Mouse (Mus musculus): ENCODE measurements around the gene Slc16a12. TPM values are rescaled to one million over a fixed set of nuclear protein-coding genes. Genes with fewer than 3 reads are reported as not detected.
"Not testable (repeated sequence)": the region's sequence is repeated elsewhere in the genome, so short reads cannot be mapped to it uniquely, and the experiment has no call there.

Slc16a12 gene
- polyA plus RNA-seq, 1 experiment from 2014 or later, result 1.2 TPM

DNA sequence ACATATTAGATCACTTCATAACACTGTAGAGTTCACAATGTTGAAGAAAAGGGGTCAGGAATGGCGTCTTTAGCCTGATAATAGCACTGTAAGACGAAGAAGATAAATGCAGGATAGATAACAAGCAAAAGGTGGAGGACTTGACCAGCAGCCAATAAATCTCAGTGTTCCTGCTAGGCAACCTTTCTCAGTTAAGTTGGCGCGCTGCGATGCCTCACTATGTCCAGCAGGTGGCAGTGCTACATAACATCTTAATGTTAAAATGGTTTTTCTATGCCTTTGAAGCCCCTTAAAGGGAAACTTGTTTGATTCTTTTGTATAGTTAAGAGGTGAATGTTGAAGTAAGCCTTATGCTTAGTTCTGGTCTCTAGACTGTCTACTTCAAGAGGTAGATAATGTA, 81.0 kb downstream of the Slc16a12 start:
- Histone ChIP-seq H3K4me2 (replicated peaks) (no peak overlapping the region), H3K9ac (no peak overlapping the region), H3K9me3 (replicated peaks) (no peaks in the 10 kb centered on the region), H3K27ac (replicated peaks) (no peak overlapping the region), H3K4me3 (replicated peaks) (no peak overlapping the region), H3K27me3 (no peaks in the 10 kb centered on the region), H3K4me1 (no peaks in the 10 kb centered on the region), H3K36me3 (no peaks in the 10 kb centered on the region)
- no peak for ATAC-seq (ENCODE audit: insufficient number of reproducible peaks, low FRiP score, low TSS enrichment, low read depth)
- under 1% methylated on average over 5 of the region's 5 CpGs for WGBS

DNA sequence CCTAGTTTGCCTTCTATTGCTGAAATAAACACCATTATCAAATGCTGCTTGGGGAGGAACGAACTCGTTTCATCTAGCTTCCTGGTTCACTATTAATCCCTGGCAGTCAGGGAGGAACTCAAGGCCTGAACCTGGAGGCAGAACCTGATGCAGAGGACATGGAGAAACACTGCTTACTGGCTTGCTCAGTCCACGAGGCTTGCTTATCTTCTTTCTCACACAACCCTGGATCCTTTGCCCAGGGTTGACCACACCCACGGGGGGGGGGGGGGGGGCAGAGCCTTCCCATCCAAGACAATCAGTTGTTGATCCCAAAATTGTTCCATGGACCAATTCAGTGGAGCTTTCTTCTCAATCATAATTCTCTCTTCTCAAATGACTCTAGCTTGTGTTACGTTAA, 84.3 kb downstream of the Slc16a12 start:
- WGBS, result 42% methylated on average over 5 of the region's 5 CpGs
- Histone ChIP-seq H3K4me3 (replicated peaks) (no peak overlapping the region), H3K9me3 (replicated peaks) (no peaks in the 10 kb centered on the region), H3K4me1 (no peaks in the 10 kb centered on the region), H3K4me2 (replicated peaks) (peak overlapping the region; percentile 55), H3K27ac (replicated peaks) (no peak overlapping the region), H3K9ac (no peak overlapping the region), H3K36me3 (no peaks in the 10 kb centered on the region), H3K27me3 (no peaks in the 10 kb centered on the region)
- no peak for ATAC-seq (ENCODE audit: insufficient number of reproducible peaks, low FRiP score, low TSS enrichment, low read depth)

DNA sequence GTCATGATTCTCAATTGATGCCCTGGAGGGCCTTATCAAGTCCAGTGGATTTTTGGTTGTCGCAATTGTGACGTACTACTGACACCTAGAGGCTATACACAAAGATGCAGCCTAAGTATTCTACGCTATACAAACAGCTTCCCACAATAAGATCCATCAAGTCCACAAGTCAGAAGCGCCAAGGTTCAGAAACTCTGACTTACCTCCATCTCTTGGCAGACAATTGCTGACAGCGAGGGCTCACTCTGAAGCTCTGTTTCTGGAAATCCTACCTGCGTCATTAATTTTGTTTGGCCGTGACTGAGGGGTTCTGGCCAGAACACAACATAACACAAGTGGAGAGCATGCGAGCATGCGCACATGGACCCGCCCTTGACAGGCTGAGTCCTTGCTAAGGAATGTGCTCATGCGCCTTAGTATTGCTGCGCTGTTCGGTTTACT, 85.0 kb downstream of the Slc16a12 start:
- Histone ChIP-seq H3K36me3 (no peaks in the 10 kb centered on the region), H3K4me2 (replicated peaks) (peak overlapping the region; percentile 55), H3K9me3 (replicated peaks) (no peaks in the 10 kb centered on the region), H3K27ac (replicated peaks) (no peak overlapping the region), H3K4me3 (replicated peaks) (peak overlapping the region; percentile 43), H3K27me3 (no peaks in the 10 kb centered on the region), H3K9ac (no peak overlapping the region), H3K4me1 (no peaks in the 10 kb centered on the region)
- ATAC-seq (ENCODE audit: insufficient number of reproducible peaks, low FRiP score, low TSS enrichment, low read depth), result peak; percentile 75
- WGBS, result 9% methylated on average over 13 of the region's 13 CpGs

DNA sequence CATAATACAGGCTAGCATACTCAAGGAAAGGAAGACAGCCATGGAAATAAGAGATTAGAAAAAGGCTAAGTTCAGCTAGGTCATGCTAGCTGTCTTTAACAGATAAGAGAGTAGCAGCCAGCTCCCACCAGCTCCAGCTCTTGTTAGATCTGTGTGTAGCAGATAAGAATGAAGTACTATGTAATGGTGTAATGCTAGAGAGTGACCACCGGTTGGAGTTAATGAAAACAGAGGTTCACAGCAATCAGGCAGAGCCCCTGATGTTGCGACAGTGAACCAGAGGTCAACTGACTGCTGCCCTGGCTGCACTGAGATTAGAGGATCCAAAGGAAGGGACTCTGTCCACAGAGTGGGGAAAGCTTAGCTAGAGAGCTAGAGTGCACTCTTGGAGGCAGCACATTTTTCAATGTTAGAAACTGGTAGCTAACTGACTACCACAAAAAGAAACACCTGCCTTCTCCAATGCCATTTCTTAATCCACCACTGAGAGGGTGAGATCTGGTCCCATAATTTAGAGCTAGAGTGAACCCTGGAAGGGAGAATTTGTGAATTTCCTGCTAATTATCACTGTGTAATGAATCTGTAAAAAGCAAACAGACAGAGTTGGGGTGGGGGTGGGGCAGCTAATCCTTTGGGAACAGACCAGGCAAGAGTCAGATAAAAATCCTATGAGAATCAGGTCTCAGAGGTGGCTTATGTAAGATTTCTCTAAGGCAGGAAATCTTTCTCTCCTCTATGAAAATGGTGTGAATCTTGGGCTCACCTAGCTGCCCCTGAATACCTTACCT, 90.4 kb downstream of the Slc16a12 start:
- no peaks in the 10 kb centered on the region for H3K4me1 ChIP-seq
- no peak overlapping the region for H3K9ac ChIP-seq
- no peaks in the 10 kb centered on the region for H3K9me3 ChIP-seq (replicated peaks)
- H3K27ac ChIP-seq (replicated peaks), result no peak overlapping the region
- no peaks in the 10 kb centered on the region for H3K27me3 ChIP-seq
- no peak overlapping the region for H3K4me2 ChIP-seq (replicated peaks)
- ATAC-seq (ENCODE audit: insufficient number of reproducible peaks, low FRiP score, low TSS enrichment, low read depth), result no peak
- H3K4me3 ChIP-seq (replicated peaks), result no peak overlapping the region
- H3K36me3 ChIP-seq, result no peaks in the 10 kb centered on the region
- 23% methylated on average over 2 of the region's 2 CpGs for WGBS

DNA sequence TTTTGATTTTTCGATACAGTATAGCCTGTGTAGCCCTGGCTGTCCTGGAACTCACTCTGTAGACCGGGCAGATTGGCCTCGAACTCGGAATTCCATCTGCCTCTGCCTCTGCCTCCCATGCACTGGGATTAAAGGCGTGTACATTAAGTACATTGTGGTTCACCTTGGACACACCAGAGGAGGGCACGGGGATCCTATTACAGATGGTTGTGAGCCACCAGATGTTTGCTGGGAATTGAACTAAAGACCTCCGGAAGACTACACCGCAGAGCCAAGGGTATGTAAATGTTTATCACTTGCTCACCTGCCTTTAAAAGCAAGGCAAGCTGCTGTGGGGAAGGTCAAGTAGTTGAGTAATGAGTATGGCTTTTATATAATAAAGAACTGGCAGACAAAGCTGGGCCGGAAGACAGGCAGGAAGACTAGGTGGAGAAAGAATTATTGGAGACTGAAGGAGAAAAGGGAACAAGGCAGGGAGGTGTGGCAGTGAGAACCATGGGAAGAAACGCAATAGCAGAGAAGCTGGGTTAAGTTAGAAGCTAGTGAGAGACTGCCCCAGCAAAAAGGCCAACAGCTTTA, 91.8 kb downstream of the Slc16a12 start:
- Histone ChIP-seq H3K4me3 (replicated peaks) (no peak overlapping the region), H3K4me2 (replicated peaks) (no peak overlapping the region), H3K27ac (replicated peaks) (no peak overlapping the region), H3K4me1 (no peaks in the 10 kb centered on the region), H3K9ac (no peak overlapping the region), H3K27me3 (no peaks in the 10 kb centered on the region), H3K36me3 (no peaks in the 10 kb centered on the region), H3K9me3 (replicated peaks) (no peaks in the 10 kb centered on the region)
- WGBS, result 71% methylated on average over 10 of the region's 10 CpGs
- ATAC-seq (ENCODE audit: insufficient number of reproducible peaks, low FRiP score, low TSS enrichment, low read depth), result no peak

DNA sequence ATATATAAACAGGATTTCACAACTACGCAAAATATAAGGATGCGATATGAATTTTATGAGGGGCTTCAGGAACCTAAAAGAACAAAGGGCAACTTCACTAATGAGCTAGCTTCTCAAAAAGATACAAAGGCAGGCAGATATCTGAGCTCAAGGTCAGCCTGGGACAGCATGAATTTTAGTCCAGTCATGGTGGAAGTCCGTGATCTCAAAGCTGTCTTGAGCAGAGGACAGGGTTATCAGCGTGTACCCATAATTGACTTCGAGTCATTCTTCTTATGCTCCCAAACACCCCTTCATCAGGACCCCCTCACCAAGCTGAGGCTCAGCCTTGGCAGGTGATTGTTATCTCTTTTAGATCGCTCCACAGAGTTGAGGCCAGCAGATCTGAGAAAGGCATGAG, 96.1 kb downstream of the Slc16a12 start:
- H3K27me3 ChIP-seq, result no peaks in the 10 kb centered on the region
- H3K9ac ChIP-seq, result no peak overlapping the region
- H3K36me3 ChIP-seq, result no peaks in the 10 kb centered on the region
- WGBS, result 86% methylated on average over 6 of the region's 6 CpGs
- H3K27ac ChIP-seq (replicated peaks), result no peak overlapping the region
- H3K4me2 ChIP-seq (replicated peaks), result no peak overlapping the region
- no peak overlapping the region for H3K4me3 ChIP-seq (replicated peaks)
- no peaks in the 10 kb centered on the region for H3K4me1 ChIP-seq
- ATAC-seq (ENCODE audit: insufficient number of reproducible peaks, low FRiP score, low TSS enrichment, low read depth), result no peak
- H3K9me3 ChIP-seq (replicated peaks), result no peaks in the 10 kb centered on the region

DNA sequence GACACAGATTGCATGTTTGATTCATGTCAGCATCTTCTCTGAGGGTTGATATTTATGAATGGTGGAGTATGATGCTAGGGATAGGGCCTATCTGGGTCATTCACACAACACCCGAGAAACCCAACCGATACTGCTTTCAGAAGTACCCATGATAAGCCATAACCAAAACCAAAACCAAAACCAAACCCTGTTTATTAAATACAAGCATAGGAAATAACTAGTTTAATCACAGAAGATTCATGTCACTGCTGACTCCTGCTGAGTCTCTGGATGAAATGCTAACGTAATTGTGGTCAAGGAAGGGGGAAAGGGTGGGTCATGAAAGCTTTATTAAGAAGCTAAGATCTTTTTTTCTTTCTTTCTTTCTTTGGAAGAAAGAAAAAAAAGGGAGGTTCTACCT, 96.8 kb downstream of the Slc16a12 start:
- Histone ChIP-seq H3K9me3 (replicated peaks) (no peaks in the 10 kb centered on the region), H3K27me3 (no peaks in the 10 kb centered on the region), H3K36me3 (no peaks in the 10 kb centered on the region), H3K4me1 (no peaks in the 10 kb centered on the region), H3K4me3 (replicated peaks) (no peak overlapping the region), H3K4me2 (replicated peaks) (no peak overlapping the region), H3K9ac (no peak overlapping the region), H3K27ac (replicated peaks) (no peak overlapping the region)
- WGBS, result 78% methylated on average over 3 of the region's 3 CpGs
- no peak for ATAC-seq (ENCODE audit: insufficient number of reproducible peaks, low FRiP score, low TSS enrichment, low read depth)

DNA sequence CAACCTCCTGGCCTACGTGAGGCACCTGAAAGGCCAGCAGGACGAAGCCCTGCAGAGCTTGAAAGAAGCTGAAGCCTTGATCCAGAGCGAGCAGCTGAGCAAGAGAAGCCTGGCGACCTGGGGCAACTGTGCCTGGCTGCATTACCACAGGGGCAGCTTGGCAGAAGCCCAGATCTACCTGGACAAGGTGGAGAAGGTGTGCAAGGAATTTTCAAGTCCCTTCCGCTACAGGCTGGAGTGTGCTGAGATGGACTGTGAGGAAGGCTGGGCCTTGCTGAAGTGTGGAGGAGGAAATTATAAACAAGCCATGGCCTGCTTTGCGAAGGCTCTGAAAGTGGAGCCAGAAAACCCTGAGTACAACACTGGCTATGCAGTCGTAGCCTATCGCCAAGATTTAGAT, 99.5 kb downstream of the Slc16a12 start:
- H3K36me3 ChIP-seq; H3K27ac ChIP-seq (replicated peaks); H3K4me1 ChIP-seq; H3K27me3 ChIP-seq; H3K9me3 ChIP-seq (replicated peaks); H3K4me3 ChIP-seq (replicated peaks); H3K4me2 ChIP-seq (replicated peaks); ATAC-seq (ENCODE audit: insufficient number of reproducible peaks, low FRiP score, low TSS enrichment, low read depth); H3K9ac ChIP-seq: not testable (repeated sequence)
- 80% methylated on average over 8 of the region's 8 CpGs for WGBS

DNA sequence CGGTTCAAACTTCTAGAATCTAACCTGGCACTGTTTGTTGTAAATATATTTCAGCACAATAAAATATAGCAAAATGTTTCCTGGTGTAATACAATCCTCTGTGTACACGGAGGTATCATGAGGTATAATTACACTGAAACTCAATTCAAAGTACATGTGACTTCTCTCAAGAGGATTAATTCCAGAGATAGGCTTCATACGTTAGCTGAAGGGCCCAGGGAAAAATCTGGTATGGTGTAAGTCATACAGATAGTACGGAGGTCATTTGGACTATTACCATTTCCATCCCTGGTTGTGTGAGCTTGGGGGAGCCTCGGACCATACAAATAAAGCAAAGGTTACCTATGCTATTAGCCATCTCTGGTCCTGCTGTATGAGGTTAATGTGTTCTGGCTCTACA, 104.5 kb downstream of the Slc16a12 start:
- Histone ChIP-seq H3K4me1 (peaks cover 7% of the 10 kb centered on the region; the same call in 1 of the 2 replicates), H3K36me3 (no peaks in the 10 kb centered on the region), H3K4me3 (replicated peaks) (no peak overlapping the region), H3K27ac (replicated peaks) (no peak overlapping the region), H3K9ac (no peak overlapping the region), H3K27me3 (no peaks in the 10 kb centered on the region), H3K9me3 (replicated peaks) (no peaks in the 10 kb centered on the region), H3K4me2 (replicated peaks) (no peak overlapping the region)
- ATAC-seq (ENCODE audit: insufficient number of reproducible peaks, low FRiP score, low TSS enrichment, low read depth), result no peak
- 53% methylated on average over 5 of the region's 5 CpGs for WGBS

DNA sequence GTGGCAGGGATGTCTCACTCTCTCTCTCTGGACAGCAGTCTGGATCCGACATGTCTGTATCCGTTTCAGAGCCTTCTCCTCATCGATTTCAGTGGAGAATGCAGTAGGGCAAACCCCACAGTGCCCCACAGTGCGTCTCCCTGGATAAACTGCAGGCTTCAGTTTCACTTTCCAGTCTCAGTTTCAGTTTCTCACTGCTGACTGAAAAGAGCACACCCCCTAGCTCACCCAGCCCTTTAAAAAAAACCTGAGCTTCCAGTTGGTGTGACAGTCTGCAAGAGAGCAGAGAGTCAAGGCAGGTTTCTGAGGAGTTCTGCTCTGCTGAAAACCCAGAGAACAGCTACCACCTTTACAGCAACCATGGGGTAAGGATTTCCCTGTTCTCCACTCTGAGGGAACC, 106.5 kb downstream of the Slc16a12 start, which contains the start of the genes Ifit1bl2 and Ifit1:
Gene Ifit1bl2, minus strand, starts transcription at position 121 of the 400 bp plus-strand sequence.
Gene Ifit1, plus strand, starts transcription at position 249 of the 400 bp plus-strand sequence.
- no peak within 1 kb of the TSS for H3K27ac ChIP-seq (replicated peaks)
- H3K9me3 ChIP-seq (replicated peaks), result no peaks in the 10 kb centered on the region
- no peak within 1 kb of the TSS for H3K9ac ChIP-seq
- no peaks in the 10 kb centered on the region for H3K27me3 ChIP-seq
- H3K4me2 ChIP-seq (replicated peaks), result peak within 1 kb of the TSS; percentile 33
- 24% methylated on average over 4 of the region's 4 CpGs for WGBS
- no peaks in the 10 kb centered on the region for H3K36me3 ChIP-seq
- no peak for ATAC-seq (ENCODE audit: insufficient number of reproducible peaks, low FRiP score, low TSS enrichment, low read depth)
- H3K4me1 ChIP-seq, result peaks cover 7% of the 10 kb centered on the region; the same call in 1 of the 2 replicates
- H3K4me3 ChIP-seq (replicated peaks), result 0 out of 2 replicates have a peak within 1 kb of the TSS, but pooled peaks have one; percentile 2

DNA sequence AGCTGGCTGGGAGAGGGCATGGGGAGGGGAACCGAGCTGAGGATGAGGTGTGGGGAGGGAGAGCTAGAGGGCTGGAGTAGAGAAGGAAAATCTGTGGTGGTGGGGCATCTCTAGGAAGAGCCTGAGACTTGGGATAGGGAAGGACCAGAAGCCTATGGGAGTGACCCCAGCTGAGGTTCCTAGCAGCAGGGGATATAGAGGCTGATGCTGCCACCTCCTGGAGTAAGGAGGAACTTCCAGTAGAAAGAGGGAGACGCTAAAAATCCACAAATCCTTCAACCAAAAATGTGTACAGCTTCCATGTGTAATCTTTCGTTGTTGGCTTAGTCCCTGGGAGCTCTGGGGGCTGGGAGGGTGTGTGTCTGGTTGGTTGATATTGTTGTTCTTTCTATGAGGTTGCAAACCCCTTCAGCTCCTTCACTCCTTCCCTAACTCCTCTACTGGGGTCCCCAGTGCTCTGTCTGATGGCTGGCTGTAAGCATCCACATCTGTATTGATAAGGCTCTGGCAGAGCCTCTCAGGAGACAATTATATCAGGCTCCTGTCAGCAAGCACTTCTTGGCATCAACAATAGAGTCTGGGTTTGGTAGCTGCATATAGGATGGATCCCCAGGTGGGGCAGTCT, 110.0 kb downstream of the Slc16a12 start:
- Histone ChIP-seq H3K9me3 (replicated peaks) (no peaks in the 10 kb centered on the region), H3K4me2 (replicated peaks) (no peak overlapping the region), H3K36me3 (no peaks in the 10 kb centered on the region), H3K4me1 (peaks cover 7% of the 10 kb centered on the region; the same call in 1 of the 2 replicates), H3K27me3 (no peaks in the 10 kb centered on the region), H3K27ac (replicated peaks) (no peak overlapping the region), H3K4me3 (replicated peaks) (no peak overlapping the region), H3K9ac (no peak overlapping the region)
- no peak for ATAC-seq (ENCODE audit: insufficient number of reproducible peaks, low FRiP score, low TSS enrichment, low read depth)
- 8% methylated on average over 3 of the region's 3 CpGs for WGBS

All from embryonic facial prominence, embryonic 15.5 days (tissue).